Mouse (Mus musculus) myocyte (in vitro differentiated cells): ENCODE results near the gene Myh9. TPM values are rescaled to one million over a fixed set of nuclear protein-coding genes. Genes with fewer than 3 reads are reported as not detected.

Experiments
- H3K27me3 ChIP-seq: one replicate; pipeline ENCODE4 v1.6.1; 2011; ENCODE audit not compliant: control insufficient read depth, insufficient read depth, insufficient read length
- H3K36me3 ChIP-seq: one replicate; pipeline ENCODE4 v1.6.1; 2011; ENCODE audit not compliant: control insufficient read depth, insufficient read depth
- H3K4me2 ChIP-seq: one replicate; pipeline ENCODE4 v1.6.1; 2011; ENCODE audit warnings: low read depth, control low read depth
- H3K4me3 ChIP-seq: one replicate; pipeline ENCODE4 v1.5.1; 2011; ENCODE audit warnings: mild to moderate bottlenecking, control low read depth, moderate library complexity
- H3K79me2 ChIP-seq: one replicate; pipeline ENCODE4 v1.6.1; 2011; ENCODE audit not compliant: control insufficient read depth, insufficient read depth
- H3ac ChIP-seq: one replicate; pipeline ENCODE4 v1.6.1; 2011; ENCODE audit not compliant: control insufficient read depth, insufficient read length
- CEBPB ChIP-seq: IDR thresholded peaks from 2 replicates; pipeline ENCODE4 v1.6.1; 2011; ENCODE audit warnings: mild to moderate bottlenecking, moderate library complexity; ENCODE audit not compliant: poor library complexity, insufficient read depth, severe bottlenecking
- E2F4 ChIP-seq: IDR thresholded peaks from one replicate; pipeline ENCODE4 v1.6.1; 2011; ENCODE audit warnings: mild to moderate bottlenecking, control low read depth, moderate library complexity; ENCODE audit not compliant: insufficient read depth
- MAX ChIP-seq: IDR thresholded peaks from one replicate; pipeline ENCODE4 v1.6.1; 2011; ENCODE audit warnings: low read depth, mild to moderate bottlenecking, control low read depth
- MYOD1 ChIP-seq, 3 experiments: IDR thresholded peaks; one replicate each; pipeline ENCODE4 v1.6.1; 2011; ENCODE audit warnings: control low read depth in 2 of 3, low read depth in 2 of 3, mild to moderate bottlenecking in 2 of 3, moderate library complexity in 1 of 3; ENCODE audit not compliant: insufficient read length in 2 of 3, control insufficient read depth in 1 of 3
- MYOG ChIP-seq, 3 experiments: IDR thresholded peaks; one replicate each; pipeline ENCODE4 v1.6.1; 2011; ENCODE audit warnings: control low read depth in 2 of 3, low read depth in 2 of 3, mild to moderate bottlenecking in 2 of 3; ENCODE audit not compliant: insufficient read length in 2 of 3, control insufficient read depth in 1 of 3, insufficient read depth in 1 of 3
- POLR2A ChIP-seq: IDR thresholded peaks from one replicate; pipeline ENCODE4 v1.6.1; 2011; ENCODE audit warnings: low read depth, mild to moderate bottlenecking, control low read depth, moderate library complexity; ENCODE audit not compliant: insufficient read length
- POLR2AphosphoS2 ChIP-seq: IDR thresholded peaks from one replicate; pipeline ENCODE4 v1.6.1; 2011; ENCODE audit warnings: low read depth, control low read depth; ENCODE audit not compliant: insufficient read length
- REST ChIP-seq: IDR thresholded peaks from one replicate; pipeline ENCODE4 v1.6.1; 2011; ENCODE audit warnings: mild to moderate bottlenecking, control low read depth, moderate library complexity; ENCODE audit not compliant: insufficient read depth, insufficient read length
- SRF ChIP-seq: IDR thresholded peaks from one replicate; pipeline ENCODE4 v1.6.1; 2011; ENCODE audit warnings: low read depth; ENCODE audit not compliant: control insufficient read depth, insufficient read length
- TCF12 ChIP-seq: IDR thresholded peaks from one replicate; pipeline ENCODE4 v1.6.1; 2011; ENCODE audit warnings: mild to moderate bottlenecking, control low read depth; ENCODE audit not compliant: poor library complexity, insufficient read depth, severe bottlenecking
- TCF3 ChIP-seq: IDR thresholded peaks from one replicate; pipeline ENCODE4 v1.6.1; 2011; ENCODE audit warnings: low read depth, control low read depth; ENCODE audit not compliant: insufficient read length
- USF1 ChIP-seq: IDR thresholded peaks from one replicate; pipeline ENCODE4 v1.6.1; 2011; ENCODE audit warnings: low read depth, mild to moderate bottlenecking, control low read depth, moderate library complexity
- polyA plus RNA-seq: library from polyadenylated mRNA; unstranded; fragments of >200 nt; fragmentation: generic; extraction: Trizol; gene quantifications from one replicate; pipeline ENCODE4 v1.2.1, GENCODE M21; 2012; ENCODE audit warnings: missing spikeins

Gene Myh9
- polyA plus RNA-seq, 1 experiment = 466 TPM

GRCm38 (mm10) chr15:77794138-77794907 is 47.7 kb downstream of the Myh9 start:
- H3K4me2 ChIP-seq = no peak overlapping the region
- peak; percentile 75 for TF ChIP-seq POLR2AphosphoS2
- no peak for TF ChIP-seq USF1
- H3K79me2 ChIP-seq = peaks cover 96% of the 10 kb centered on the region
- H3K36me3 ChIP-seq = peaks cover 64% of the 10 kb centered on the region
- no peak overlapping the region for H3ac ChIP-seq
- no peak overlapping the region for H3K4me3 ChIP-seq
- no peaks in the 10 kb centered on the region for H3K27me3 ChIP-seq

GRCm38 (mm10) chr15:77793554-77793953 is 48.4 kb downstream of the Myh9 start:
- Histone ChIP-seq H3K36me3 (peaks cover 72% of the 10 kb centered on the region), H3K4me2 (no peak overlapping the region), H3K79me2 (peaks cover 96% of the 10 kb centered on the region), H3K27me3 (no peaks in the 10 kb centered on the region), H3ac (no peak overlapping the region), H3K4me3 (no peak overlapping the region)
- TF ChIP-seq E2F4 (no peak), POLR2A (peak; percentile 38), MYOD1 (IDR thresholded peaks at IDR 0.05; ENCODE audit: control insufficient read depth in 1 of 3, insufficient read length in 2 of 3, low read depth in 2 of 3) (peak; percentile 13 to 68 (median 49)), POLR2AphosphoS2 (peak; percentile 86), MYOG (IDR thresholded peaks at IDR 0.05; ENCODE audit: control insufficient read depth in 1 of 3, insufficient read depth in 1 of 3, insufficient read length in 2 of 3, low read depth in 2 of 3) (peak; percentile 35 to 85 (median 63))

GRCm38 (mm10) chr15:77793094-77793493 is 48.9 kb downstream of the Myh9 start:
- Histone ChIP-seq H3K4me3 (no peak overlapping the region), H3K79me2 (peaks cover 92% of the 10 kb centered on the region), H3K36me3 (peaks cover 76% of the 10 kb centered on the region), H3K27me3 (no peaks in the 10 kb centered on the region), H3K4me2 (no peak overlapping the region), H3ac (no peak overlapping the region)
- TF ChIP-seq POLR2AphosphoS2 = peak; percentile 10
- peak; percentile 79 for TF ChIP-seq TCF3
- peak in 2 of 3 experiments; percentile 84 to 92 for TF ChIP-seq MYOG (IDR thresholded peaks at IDR 0.05; ENCODE audit: control insufficient read depth in 1 of 3, insufficient read depth in 1 of 3, insufficient read length in 2 of 3, low read depth in 2 of 3)
- TF ChIP-seq E2F4 = no peak
- no peak for TF ChIP-seq SRF
- no peak for TF ChIP-seq USF1
- peak; percentile 7 for TF ChIP-seq POLR2A
- no peak for TF ChIP-seq CEBPB
- no peak for TF ChIP-seq MAX
- peak in 2 of 3 experiments; percentile 72 to 87 for TF ChIP-seq MYOD1 (IDR thresholded peaks at IDR 0.05; ENCODE audit: control insufficient read depth in 1 of 3, insufficient read length in 2 of 3, low read depth in 2 of 3)
- peak; percentile 18 for TF ChIP-seq TCF12
- no peak for TF ChIP-seq REST

DNA sequence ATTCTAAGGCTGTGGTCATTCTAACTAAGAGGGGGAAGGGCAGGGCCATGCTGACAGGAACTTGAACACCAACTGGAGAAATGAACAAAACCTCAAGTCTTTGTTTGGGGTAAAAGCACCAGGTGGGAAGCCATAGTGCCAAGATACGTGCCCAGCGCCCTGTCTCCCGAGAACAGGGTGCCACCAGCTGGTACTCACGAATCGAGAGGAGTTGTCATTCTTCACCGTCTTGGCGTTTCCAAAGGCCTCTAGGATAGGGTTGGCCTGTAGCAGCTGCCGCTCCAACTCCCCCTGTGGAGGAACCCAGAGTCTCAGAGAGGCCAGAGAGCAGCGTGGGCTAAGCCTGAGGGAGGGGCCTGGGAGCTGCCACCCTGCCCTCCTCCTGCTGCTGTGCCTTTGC is 49.9 kb downstream of the Myh9 start:
- no peak overlapping the region for H3K4me2 ChIP-seq
- H3K79me2 ChIP-seq = peaks cover 87% of the 10 kb centered on the region
- TF ChIP-seq REST (no peak), SRF (no peak), TCF12 (peak; percentile 61), MYOG (IDR thresholded peaks at IDR 0.05; ENCODE audit: control insufficient read depth in 1 of 3, insufficient read depth in 1 of 3, insufficient read length in 2 of 3, low read depth in 2 of 3) (peak; percentile 63 to 94 (median 77)), E2F4 (no peak), CEBPB (no peak), POLR2A (peak; percentile 37), TCF3 (peak; percentile 49), MYOD1 (IDR thresholded peaks at IDR 0.05; ENCODE audit: control insufficient read depth in 1 of 3, insufficient read length in 2 of 3, low read depth in 2 of 3) (peak in 2 of 3 experiments; percentile 84 to 86), POLR2AphosphoS2 (peak; percentile 53), MAX (no peak)
- H3K4me3 ChIP-seq = no peak overlapping the region
- H3K36me3 ChIP-seq = peaks cover 81% of the 10 kb centered on the region
- no peaks in the 10 kb centered on the region for H3K27me3 ChIP-seq
- no peak overlapping the region for H3ac ChIP-seq

DNA sequence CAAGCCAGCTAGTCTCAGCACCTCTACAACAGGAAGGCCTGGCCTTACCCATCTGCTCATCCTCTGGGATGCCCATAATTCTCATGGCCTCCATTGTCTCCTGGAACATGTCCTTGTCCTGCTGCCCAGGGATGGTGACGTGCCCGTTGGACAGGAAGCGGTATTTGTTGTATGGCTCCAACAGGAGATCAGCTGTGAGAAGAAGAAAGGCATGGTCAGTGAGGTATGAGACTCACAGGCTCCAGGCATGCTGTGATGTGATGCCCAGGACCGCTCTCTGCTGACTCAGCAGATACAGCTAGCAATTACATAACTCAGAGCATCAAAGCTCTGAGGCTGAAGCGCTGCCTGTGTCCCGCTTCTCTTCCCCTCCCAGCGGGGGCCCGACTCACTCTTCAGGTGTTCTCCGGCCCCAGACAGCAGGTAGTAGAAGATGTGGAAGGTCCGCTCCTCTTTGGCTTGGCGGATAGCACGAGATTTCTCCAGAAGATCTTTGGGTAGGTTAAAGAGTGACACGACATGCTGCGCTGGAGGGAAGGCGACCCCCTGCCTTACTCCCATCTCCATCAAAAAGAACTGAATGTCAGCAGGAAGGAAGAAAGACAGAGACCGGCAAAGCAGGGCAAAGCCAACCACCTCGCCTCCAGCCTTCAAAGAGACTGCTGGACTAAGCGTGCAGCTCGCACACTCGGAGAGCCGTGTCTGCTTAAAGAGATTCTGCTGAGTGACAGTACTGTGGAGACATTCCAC is 51.1 kb downstream of the Myh9 start:
- H3K36me3 ChIP-seq = peaks cover 81% of the 10 kb centered on the region
- TF ChIP-seq CEBPB (0 out of 2 replicates have a peak, but pooled peaks have one; percentile 2), MAX (no peak), POLR2A (peak; percentile 9), MYOG (IDR thresholded peaks at IDR 0.05; ENCODE audit: control insufficient read depth in 1 of 3, insufficient read depth in 1 of 3, insufficient read length in 2 of 3, low read depth in 2 of 3) (no peak), SRF (no peak), REST (no peak), TCF12 (no peak), E2F4 (no peak), POLR2AphosphoS2 (peak; percentile 56), USF1 (no peak)
- H3K4me3 ChIP-seq = no peak overlapping the region
- peaks cover 79% of the 10 kb centered on the region for H3K79me2 ChIP-seq
- no peak overlapping the region for H3ac ChIP-seq
- H3K27me3 ChIP-seq = no peaks in the 10 kb centered on the region
- no peak overlapping the region for H3K4me2 ChIP-seq
